Mouse (Mus musculus) kidney, embryonic 16.5 days (tissue): ENCODE data around the gene Tspan32. TPM values are rescaled to one million over a fixed set of nuclear protein-coding genes. Genes with fewer than 3 reads are reported as not detected.
A peak's percentile ranks its signal among the peaks of the same experiment; 100 is the strongest.

Experiments used
- ATAC-seq: fragments of 200-750 bp; cut with Nextera tagmentation; 2 replicates; pipeline ENCODE4 v1.8.0; 2017; ENCODE audit warnings: moderate TSS enrichment; ENCODE audit not compliant: low FRiP score, low TSS enrichment
- H3K27ac ChIP-seq: fragments of 300-500 bp; sonication (generic); 2 replicates; pipeline ENCODE4 v1.5.1; 2014; ENCODE audit warnings: low read length
- H3K27me3 ChIP-seq: fragments of 300-500 bp; sonication (generic); 2 replicates; pipeline ENCODE4 v1.6.1; 2014; ENCODE audit warnings: low read length, control low read depth, mixed read lengths; ENCODE audit not compliant: insufficient read depth
- H3K36me3 ChIP-seq: fragments of 300-500 bp; sonication (generic); 2 replicates; pipeline ENCODE4 v1.6.1; 2014; ENCODE audit warnings: low read length, control low read depth, mixed read lengths; ENCODE audit not compliant: insufficient read depth
- H3K4me1 ChIP-seq: fragments of 300-500 bp; sonication (generic); 2 replicates; pipeline ENCODE4 v1.6.1; 2014; ENCODE audit warnings: low read length, control low read depth, mixed read lengths; ENCODE audit not compliant: insufficient read depth
- H3K4me2 ChIP-seq: fragments of 300-500 bp; sonication (generic); replicated peaks from 2 replicates; pipeline ENCODE4 v1.6.1; 2014; ENCODE audit warnings: low read depth, low read length
- H3K4me3 ChIP-seq: fragments of 300-500 bp; sonication (generic); 2 replicates; pipeline ENCODE4 v1.5.1; 2014; ENCODE audit warnings: mild to moderate bottlenecking, low read length
- H3K9ac ChIP-seq: fragments of 300-500 bp; sonication (generic); replicated peaks from 2 replicates; pipeline ENCODE4 v1.6.1; 2014; ENCODE audit warnings: low read length
- H3K9me3 ChIP-seq: fragments of 300-500 bp; sonication (generic); 2 replicates; pipeline ENCODE4 v1.6.1; 2016; ENCODE audit warnings: low read length, control low read depth
- WGBS: fragments of 180-500 bp; shearing (Covaris S2); extraction: QIAGEN DNeasy Blood & Tissue Kit; methylation state at CpG from one replicate; pipeline ENCODE4 v1.1.7; 2014; 5-methylcytosine and 5-hydroxymethylcytosine counted together
- polyA plus RNA-seq: library from polyadenylated mRNA; unstranded; fragments of >200 nt; fragmentation: Nextera tagmentation; extraction: Ambion mirVana; gene quantifications from 2 replicates; pipeline ENCODE4 v1.2.1, GENCODE M21; 2015

Tspan32 gene
- polyA plus RNA-seq, 1 experiment from 2014 or later: 1.5 TPM

DNA sequence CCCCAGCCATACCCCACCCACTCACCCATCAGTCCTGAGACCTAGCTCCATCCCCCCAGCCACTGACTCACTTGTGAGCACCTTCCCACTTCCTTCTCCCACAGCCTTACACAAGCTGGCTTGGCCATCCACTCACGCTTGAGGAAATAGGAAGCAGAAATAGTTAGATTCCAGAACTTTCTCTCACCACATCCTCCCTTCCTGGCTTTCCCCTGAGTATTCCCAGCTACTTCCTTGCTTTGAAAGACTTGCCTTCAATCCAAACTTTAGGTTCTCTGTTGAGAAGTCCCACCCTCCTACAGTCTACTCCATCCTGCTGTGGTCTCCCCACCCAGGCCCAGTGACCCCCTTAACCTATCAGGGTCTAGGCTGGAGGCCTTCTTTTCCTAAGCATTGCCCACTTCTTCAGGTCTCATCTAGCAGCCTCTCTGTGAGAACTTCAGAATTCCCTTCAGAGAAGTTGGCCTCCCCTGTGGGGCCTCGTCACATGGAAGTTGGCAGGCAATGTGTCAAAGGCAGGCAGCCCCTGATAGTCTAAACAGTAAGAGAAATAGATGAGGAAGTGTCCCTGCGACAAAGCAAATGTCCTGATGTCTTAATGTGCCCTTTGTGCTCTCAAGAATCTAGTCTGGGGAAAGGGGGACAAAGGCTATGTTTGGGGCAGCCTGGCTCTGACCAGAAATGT, 36.4 kb downstream of the Tspan32 start:
- no peaks in the 10 kb centered on the region for H3K36me3 ChIP-seq
- no peak; the same call in 1 of the 2 replicates for ATAC-seq
- H3K9me3 ChIP-seq: peaks cover 4% of the 10 kb centered on the region; the same call in 1 of the 2 replicates
- no peak overlapping the region for H3K9ac ChIP-seq
- no peak overlapping the region for H3K4me2 ChIP-seq
- peaks cover 14% of the 10 kb centered on the region; the same call in 1 of the 2 replicates for H3K4me1 ChIP-seq
- no peak overlapping the region for H3K4me3 ChIP-seq
- no peaks in the 10 kb centered on the region for H3K27me3 ChIP-seq
- H3K27ac ChIP-seq: peak overlapping the region; percentile 67; the same call in 1 of the 2 replicates
- WGBS: 76% methylated on average over 3 of the region's 3 CpGs

GRCm38 (mm10) chr7:143042089-143042488, 37.2 kb downstream of the Tspan32 start:
- Histone ChIP-seq H3K9ac (no peak overlapping the region), H3K27me3 (no peaks in the 10 kb centered on the region), H3K4me3 (no peak overlapping the region), H3K4me2 (no peak overlapping the region), H3K27ac (peak overlapping the region; percentile 69), H3K4me1 (peaks cover 14% of the 10 kb centered on the region; the same call in 1 of the 2 replicates), H3K36me3 (no peaks in the 10 kb centered on the region), H3K9me3 (peaks cover 4% of the 10 kb centered on the region; the same call in 1 of the 2 replicates)
- 55% methylated on average over 3 of the region's 3 CpGs for WGBS
- peak; percentile 78 for ATAC-seq

DNA sequence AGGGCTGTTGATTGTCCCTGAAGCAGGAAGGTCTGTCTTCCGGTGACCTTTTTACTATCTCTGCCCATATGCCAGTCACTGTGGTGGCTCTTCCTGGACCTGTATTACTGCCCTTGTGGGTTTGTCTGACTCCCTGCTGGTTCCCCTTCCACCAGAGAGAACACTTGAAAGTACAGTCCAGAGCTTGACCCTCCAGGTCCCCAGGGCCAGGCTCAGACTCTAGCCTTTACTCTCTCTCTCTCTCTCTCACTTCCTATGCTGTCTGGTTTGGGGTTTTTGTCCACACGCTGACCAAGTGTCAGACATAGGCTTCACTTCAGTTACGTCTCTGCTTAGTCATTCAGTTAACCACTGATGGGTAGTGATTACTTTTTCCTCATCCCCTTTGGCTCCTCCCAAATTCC, 38.1 kb downstream of the Tspan32 start:
- Histone ChIP-seq H3K27me3 (no peaks in the 10 kb centered on the region), H3K36me3 (no peaks in the 10 kb centered on the region), H3K4me2 (no peak overlapping the region), H3K9ac (no peak overlapping the region), H3K4me1 (peaks cover 14% of the 10 kb centered on the region; the same call in 1 of the 2 replicates), H3K27ac (peak overlapping the region; percentile 69; the same call in 1 of the 2 replicates), H3K9me3 (peaks cover 4% of the 10 kb centered on the region; the same call in 1 of the 2 replicates), H3K4me3 (no peak overlapping the region)
- no peak for ATAC-seq
- 70% methylated on average over 3 of the region's 3 CpGs for WGBS

- no peak for ATAC-seq
- no peak overlapping the region for H3K27ac ChIP-seq
These were observed 39.4 kb downstream of the Tspan32 start for GRCm38 (mm10) chr7:143044049-143044825.

DNA sequence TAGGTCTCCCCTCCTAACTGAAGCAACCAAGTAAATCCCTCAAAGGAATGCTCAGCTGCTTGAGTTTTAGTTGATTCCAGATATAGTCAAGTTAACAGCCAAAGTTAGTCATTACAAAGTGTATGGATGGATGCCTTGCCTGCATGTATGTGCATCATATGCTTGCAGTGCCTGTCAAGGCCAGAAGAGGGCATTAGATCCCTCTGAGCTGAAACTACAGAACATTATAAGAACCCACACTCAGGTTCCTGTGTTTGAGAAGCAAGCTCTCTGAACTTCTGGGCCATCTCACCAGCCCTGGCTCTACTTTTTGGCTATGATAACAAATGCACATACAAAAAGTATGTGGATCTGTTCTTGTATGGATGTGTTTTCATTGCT, 40.0 kb downstream of the Tspan32 start:
- no peak for ATAC-seq
- H3K4me1 ChIP-seq: peaks cover 14% of the 10 kb centered on the region; the same call in 1 of the 2 replicates
- H3K27ac ChIP-seq: no peak overlapping the region
- peaks cover 4% of the 10 kb centered on the region; the same call in 1 of the 2 replicates for H3K9me3 ChIP-seq
- no peak overlapping the region for H3K4me3 ChIP-seq
- no peak overlapping the region for H3K9ac ChIP-seq
- no peaks in the 10 kb centered on the region for H3K27me3 ChIP-seq
- no peak overlapping the region for H3K4me2 ChIP-seq
- H3K36me3 ChIP-seq: no peaks in the 10 kb centered on the region

More at GRCm38 (mm10) chr7:143044049-143044825, 39.4 kb downstream of the Tspan32 start:
- 90% methylated on average over 2 of the region's 2 CpGs for WGBS
- no peaks in the 10 kb centered on the region for H3K27me3 ChIP-seq
- no peaks in the 10 kb centered on the region for H3K36me3 ChIP-seq
- no peak overlapping the region for H3K4me3 ChIP-seq
- H3K4me1 ChIP-seq: peaks cover 14% of the 10 kb centered on the region; the same call in 1 of the 2 replicates
- H3K9ac ChIP-seq: no peak overlapping the region
- no peak overlapping the region for H3K4me2 ChIP-seq
- peaks cover 4% of the 10 kb centered on the region; the same call in 1 of the 2 replicates for H3K9me3 ChIP-seq

GRCm38 (mm10) chr7:143046358-143046757, 41.5 kb downstream of the Tspan32 start:
- H3K4me3 ChIP-seq: no peak overlapping the region
- no peak overlapping the region for H3K9ac ChIP-seq
- no peak overlapping the region for H3K4me2 ChIP-seq
- H3K36me3 ChIP-seq: no peaks in the 10 kb centered on the region
- 77% methylated on average over 7 of the region's 7 CpGs for WGBS
- H3K27ac ChIP-seq: no peak overlapping the region
- no peak for ATAC-seq
- H3K4me1 ChIP-seq: peaks cover 11% of the 10 kb centered on the region; the same call in 1 of the 2 replicates
- H3K27me3 ChIP-seq: no peaks in the 10 kb centered on the region
- H3K9me3 ChIP-seq: peaks cover 4% of the 10 kb centered on the region; the same call in 1 of the 2 replicates

GRCm38 (mm10) chr7:143049331-143049730, 44.5 kb downstream of the Tspan32 start:
- no peaks in the 10 kb centered on the region for H3K36me3 ChIP-seq
- H3K4me3 ChIP-seq: no peak overlapping the region
- H3K27me3 ChIP-seq: no peaks in the 10 kb centered on the region
- H3K4me2 ChIP-seq: no peak overlapping the region
- H3K9me3 ChIP-seq: peaks cover 4% of the 10 kb centered on the region; the same call in 1 of the 2 replicates
- H3K9ac ChIP-seq: no peak overlapping the region
- ATAC-seq: no peak
- H3K4me1 ChIP-seq: peaks cover 10% of the 10 kb centered on the region
- H3K27ac ChIP-seq: no peak overlapping the region
- WGBS: 82% methylated on average over 3 of the region's 3 CpGs

DNA sequence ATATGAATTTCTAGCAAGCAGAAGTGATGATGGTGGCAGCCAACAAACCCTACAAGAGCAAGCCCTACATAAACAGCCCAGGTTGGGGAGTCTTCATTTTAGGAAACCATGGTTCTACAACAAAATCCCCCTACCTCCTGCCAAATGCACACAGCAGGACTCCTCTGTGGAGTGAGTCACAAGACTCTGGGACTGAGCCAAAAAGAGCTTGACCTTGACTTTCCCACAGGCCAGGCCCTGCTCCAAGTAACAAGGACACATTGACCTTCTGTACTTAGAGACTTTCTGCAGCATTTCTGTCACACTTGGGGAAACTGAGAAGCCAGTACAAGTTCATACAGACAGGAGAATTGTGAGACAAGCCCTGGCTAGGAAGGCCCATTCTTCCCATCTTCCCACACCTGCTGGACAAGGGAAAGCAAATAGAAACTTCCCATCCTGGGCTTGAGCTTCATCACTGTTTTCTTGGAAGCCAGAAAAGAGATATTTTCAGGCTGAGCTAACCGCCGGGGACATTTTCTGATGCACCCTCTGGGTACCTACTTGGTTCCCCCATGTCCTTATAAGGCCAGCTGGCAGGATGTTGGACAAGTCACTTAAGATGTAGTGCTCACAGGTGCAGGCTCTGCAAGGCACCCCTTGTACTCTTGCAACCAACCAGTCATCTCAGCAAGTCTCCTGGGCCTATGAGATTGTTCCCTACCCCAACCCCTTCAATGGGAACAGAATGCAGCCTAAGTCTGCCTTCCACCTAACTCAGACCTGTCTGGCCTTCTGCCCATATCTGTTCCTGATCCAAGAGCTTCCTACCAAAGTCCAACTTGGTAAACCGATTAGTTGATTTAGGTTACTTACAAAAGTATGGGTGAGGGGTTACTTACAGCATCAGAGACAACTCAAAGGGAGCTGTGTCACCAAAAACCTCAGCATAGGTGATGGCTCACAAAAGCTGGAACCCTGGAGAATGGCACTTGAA, 45.3 kb downstream of the Tspan32 start:
- no peaks in the 10 kb centered on the region for H3K9me3 ChIP-seq
- no peaks in the 10 kb centered on the region for H3K27me3 ChIP-seq
- no peak overlapping the region for H3K27ac ChIP-seq
- WGBS: 95% methylated on average over 3 of the region's 3 CpGs
- no peak overlapping the region for H3K4me2 ChIP-seq
- no peak overlapping the region for H3K9ac ChIP-seq
- ATAC-seq: no peak
- H3K36me3 ChIP-seq: no peaks in the 10 kb centered on the region
- H3K4me3 ChIP-seq: no peak overlapping the region
- H3K4me1 ChIP-seq: peaks cover 18% of the 10 kb centered on the region

DNA sequence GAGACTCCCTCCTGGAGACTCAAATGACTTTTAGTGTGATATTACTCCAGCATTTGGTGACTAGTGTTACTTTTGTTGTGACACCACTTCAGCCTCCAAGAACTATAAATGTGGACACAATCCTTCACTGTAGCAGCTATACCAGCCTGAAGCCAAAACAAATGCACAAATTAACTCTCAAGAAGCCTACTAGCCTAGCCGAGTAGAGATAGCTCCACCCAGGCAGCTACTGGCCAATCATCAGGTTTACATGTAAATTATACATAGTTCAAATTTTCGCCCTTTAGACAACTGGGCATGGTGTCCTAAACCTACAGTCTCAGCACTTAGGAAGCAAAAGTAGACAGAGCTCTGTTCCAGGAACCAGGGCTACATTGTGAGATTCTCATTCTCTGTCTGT, 46.5 kb downstream of the Tspan32 start:
- Histone ChIP-seq H3K4me2 (no peak overlapping the region), H3K9ac (no peak overlapping the region), H3K36me3 (no peaks in the 10 kb centered on the region), H3K27me3 (no peaks in the 10 kb centered on the region), H3K4me1 (peaks cover 30% of the 10 kb centered on the region), H3K9me3 (no peaks in the 10 kb centered on the region), H3K27ac (no peak overlapping the region), H3K4me3 (no peak overlapping the region)
- 51% methylated on average over 2 of the region's 2 CpGs for WGBS
- no peak for ATAC-seq
